Mouse (Mus musculus): ENCODE measurements around the gene Arhgap33.

DNA sequence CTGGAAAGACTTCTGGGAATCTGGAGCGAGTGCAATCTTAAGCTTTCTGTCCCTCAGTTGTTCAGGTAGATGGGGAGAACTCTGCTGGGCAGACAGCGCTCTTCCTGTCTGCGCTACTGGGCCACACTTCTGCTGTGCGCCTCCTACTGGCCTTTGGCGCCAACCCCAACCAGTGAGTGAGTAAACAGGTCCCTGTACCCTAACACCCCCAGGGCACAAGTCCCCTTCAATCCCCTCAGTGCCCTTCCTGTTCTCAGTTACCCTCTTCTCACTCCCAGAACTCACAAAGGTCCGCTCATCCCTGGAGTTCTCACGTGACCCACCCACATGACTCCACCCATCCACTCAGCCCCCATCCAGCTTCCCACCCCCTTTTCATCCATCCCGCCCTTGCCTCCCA, 16.5 kb downstream of the Arhgap33 start:
- TF ChIP-seq CTCF (IDR thresholded peaks at IDR 0.05; ENCODE audit: low read depth) (no peak), EP300 (optimal IDR thresholded peaks at IDR 0.05) (no peak)
